Mouse (Mus musculus): ENCODE data around the gene Pigl. TPM values are rescaled to one million over a fixed set of nuclear protein-coding genes. Genes with fewer than 3 reads are reported as not detected.

The Pigl gene
- 2.3 TPM for polyA plus RNA-seq (2014; fragmentation: Illumina TruSeq; extraction: RNeasy Lipid Tissue Mini Kit (QIAGEN cat#74804); ENCODE audit: low read depth, low replicate concordance)

DNA sequence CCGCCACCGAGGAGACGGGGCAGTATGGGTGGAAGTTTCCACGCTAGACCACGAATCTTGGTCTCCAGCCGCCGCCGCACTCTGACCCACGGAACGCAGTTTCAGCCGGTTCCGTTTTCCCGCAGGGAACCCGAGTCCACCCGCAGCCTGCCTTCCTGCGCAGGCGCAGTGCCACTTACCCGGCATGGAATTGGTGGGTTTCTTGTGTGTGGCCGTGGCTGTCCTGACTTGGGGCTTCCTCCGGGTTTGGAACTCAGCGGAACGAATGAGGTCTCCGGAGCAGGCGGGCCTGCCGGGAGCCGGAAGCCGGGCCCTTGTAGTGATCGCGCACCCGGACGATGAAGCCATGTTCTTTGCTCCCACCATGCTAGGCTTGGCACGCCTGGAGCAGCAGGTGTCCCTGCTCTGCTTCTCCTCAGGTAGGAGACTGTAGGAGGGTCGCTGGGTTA is at the start of gene Pigl, which contains the start of gene Ncor1:
Gene Pigl (plus strand): TSS at position 185 of the 449 bp plus-strand sequence.
Gene Ncor1 (minus strand): TSS at position 266 of the 449 bp plus-strand sequence.

DNA sequence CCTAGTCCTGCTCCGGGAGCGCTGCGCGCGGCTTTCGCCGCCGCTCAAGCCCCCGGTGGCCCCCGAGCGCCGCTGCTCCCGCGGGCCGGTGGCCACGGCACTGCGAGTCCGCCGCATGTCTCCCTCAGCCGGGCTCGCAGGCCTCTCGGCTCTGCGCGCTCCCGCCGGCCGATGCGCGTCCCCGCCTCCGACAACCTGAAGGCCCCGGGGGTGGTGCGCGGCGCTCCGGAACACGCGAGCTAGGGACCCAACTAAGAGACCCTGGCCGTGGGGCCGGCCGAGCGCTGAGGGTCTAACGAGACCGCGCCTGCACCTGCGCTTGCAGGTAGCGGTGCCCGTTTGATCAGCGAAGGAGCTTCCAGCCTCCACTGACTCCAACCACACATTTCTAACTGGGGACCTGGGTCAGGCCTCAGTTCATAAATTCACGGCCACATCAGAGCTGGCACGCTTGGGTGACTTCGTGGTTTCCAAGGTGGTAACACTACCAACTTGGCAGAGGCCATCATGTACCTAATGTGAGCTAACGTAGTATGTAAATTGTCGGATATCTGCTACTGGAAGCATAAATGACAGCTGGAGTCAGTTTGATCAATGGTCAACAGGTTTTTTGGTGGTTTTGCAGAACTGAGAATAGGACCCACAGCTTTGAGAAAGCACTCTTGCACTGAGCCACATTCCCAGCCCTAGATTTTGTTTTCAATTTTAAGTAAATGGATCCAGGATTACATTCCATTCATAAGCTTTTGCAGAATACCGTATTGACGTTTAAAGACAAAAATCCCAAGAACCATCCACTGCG is 81.0 kb downstream of the Pigl start, which contains the start of gene Cenpv:
Gene Cenpv (minus strand): TSS at position 173 of the 802 bp plus-strand sequence.

DNA sequence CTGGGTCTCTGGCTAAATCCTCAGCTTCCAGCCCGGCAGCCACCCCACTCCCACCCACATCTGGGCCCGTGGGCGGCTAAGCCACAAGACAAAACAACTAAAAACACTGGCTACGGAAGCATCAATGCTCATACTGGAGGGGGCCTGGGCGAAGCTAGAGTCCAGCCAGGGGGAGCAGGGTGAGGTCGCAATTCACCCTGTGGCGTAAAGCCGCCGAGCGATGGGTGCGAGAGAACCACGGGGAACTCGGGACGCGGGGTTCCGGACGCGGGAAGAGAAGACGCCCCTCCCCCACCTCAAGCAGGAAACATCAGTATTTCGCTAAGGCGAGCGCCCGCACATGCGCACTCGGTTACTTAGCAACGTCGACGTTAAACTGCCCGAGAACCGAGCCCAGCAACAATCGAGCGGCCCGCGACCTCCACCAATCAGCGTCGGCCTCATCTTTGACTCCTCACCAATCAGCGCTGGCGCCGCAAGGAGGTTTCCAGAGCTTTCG is 92.5 kb downstream of the Pigl start, which contains the start of gene Ubb:
Gene Ubb (plus strand): TSS at position 445 of the 499 bp plus-strand sequence.

Other genes with a start within 250 kb of the Pigl start
- 0.21 TPM for gene Adora2b, start 209.5 kb upstream of the Pigl start, polyA plus RNA-seq (2014; fragmentation: Illumina TruSeq; extraction: RNeasy Lipid Tissue Mini Kit (QIAGEN cat#74804); ENCODE audit: low read depth, low replicate concordance)
- 18.3 TPM for gene Zswim7, start 177.1 kb upstream of the Pigl start, polyA plus RNA-seq (2014; fragmentation: Illumina TruSeq; extraction: RNeasy Lipid Tissue Mini Kit (QIAGEN cat#74804); ENCODE audit: low read depth, low replicate concordance)
- gene Ttc19, start 177.0 kb upstream of the Pigl start, polyA plus RNA-seq (2014; fragmentation: Illumina TruSeq; extraction: RNeasy Lipid Tissue Mini Kit (QIAGEN cat#74804); ENCODE audit: low read depth, low replicate concordance) = 18.8 TPM
- 143 TPM for gene Ncor1, start 81 bp downstream of the Pigl start, polyA plus RNA-seq (2014; fragmentation: Illumina TruSeq; extraction: RNeasy Lipid Tissue Mini Kit (QIAGEN cat#74804); ENCODE audit: low read depth, low replicate concordance)
- gene Cenpv, start 80.8 kb downstream of the Pigl start, polyA plus RNA-seq (2014; fragmentation: Illumina TruSeq; extraction: RNeasy Lipid Tissue Mini Kit (QIAGEN cat#74804); ENCODE audit: low read depth, low replicate concordance) = 386 TPM
- gene Ubb, start 92.7 kb downstream of the Pigl start, polyA plus RNA-seq (2014; fragmentation: Illumina TruSeq; extraction: RNeasy Lipid Tissue Mini Kit (QIAGEN cat#74804); ENCODE audit: low read depth, low replicate concordance) = 138 TPM
- not detected for gene Trpv2, start 116.0 kb downstream of the Pigl start, polyA plus RNA-seq (2014; fragmentation: Illumina TruSeq; extraction: RNeasy Lipid Tissue Mini Kit (QIAGEN cat#74804); ENCODE audit: low read depth, low replicate concordance)
- 7.3 TPM for gene Lrrc75a, start 190.1 kb downstream of the Pigl start, polyA plus RNA-seq (2014; fragmentation: Illumina TruSeq; extraction: RNeasy Lipid Tissue Mini Kit (QIAGEN cat#74804); ENCODE audit: low read depth, low replicate concordance)
- gene Mmgt2, start 190.2 kb downstream of the Pigl start, polyA plus RNA-seq (2014; fragmentation: Illumina TruSeq; extraction: RNeasy Lipid Tissue Mini Kit (QIAGEN cat#74804); ENCODE audit: low read depth, low replicate concordance) = 2.9 TPM

Data from testis, adult 10 weeks (tissue).